Mouse (Mus musculus) gastrocnemius, postnatal 14 days (tissue): Measurements from ENCODE around the gene Taf10. TPM values are rescaled to one million over a fixed set of nuclear protein-coding genes. Genes with fewer than 3 reads are reported as not detected.
"Not testable (repeated sequence)": the region's sequence is repeated elsewhere in the genome, so short reads cannot be mapped to it uniquely, and the experiment has no call there.

ENCODE experiments used
- DNase-seq: peaks from one replicate; pipeline ENCODE4 v3.0.0; 2021; ENCODE audit warnings: mixed read lengths
- intact Hi-C: fragments of 180-260 bp; cut with DNase I; formaldehyde crosslinking; loops from one replicate; pipeline ENCODE4 v1.15.1; 2025; ENCODE audit warnings: low total_unique reads
- total RNA-seq, 2 experiments: library from RNA; stranded (reverse); gene quantifications; 2 replicates each; pipeline ENCODE4 v1.2.3; 2021

Gene Taf10
- total RNA-seq, 2 experiments from 2014 or later: 75.4 to 76.3 TPM

DNA sequence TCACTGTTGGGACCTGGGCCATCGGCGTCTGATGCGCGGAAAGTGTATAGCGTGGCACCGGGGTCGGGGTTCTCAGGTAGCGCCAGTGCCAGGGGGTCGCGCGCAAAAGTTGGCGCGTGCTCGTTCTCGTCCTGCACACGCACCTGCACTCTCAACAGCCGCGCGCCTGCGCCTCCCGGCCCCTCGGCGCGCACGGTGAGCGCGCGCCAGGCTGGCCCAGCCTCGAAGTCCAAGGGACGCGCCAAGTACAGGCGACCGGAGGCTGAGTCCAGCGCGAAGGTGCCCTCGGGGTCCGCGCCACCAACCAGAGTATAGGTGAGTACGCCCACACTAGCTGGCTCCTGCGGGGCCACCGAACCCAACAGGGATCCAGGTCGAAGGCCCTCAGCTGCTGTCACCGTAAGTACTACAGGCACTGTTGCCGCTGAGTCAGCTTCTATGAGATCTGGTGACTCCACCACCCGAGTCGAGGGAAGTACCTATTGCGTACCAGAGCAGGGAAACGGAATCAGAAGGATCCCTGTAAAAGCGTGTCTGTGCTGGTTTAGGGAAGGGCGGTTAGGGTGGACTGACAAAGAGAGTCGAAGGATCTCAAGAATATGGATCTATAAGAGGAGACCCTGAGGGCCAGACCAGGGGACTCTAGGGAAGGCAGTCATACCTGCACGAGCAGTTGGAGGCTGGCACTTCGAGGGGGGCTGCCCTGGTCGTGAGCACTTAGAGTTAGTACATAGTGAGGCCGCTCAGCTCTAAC is 18.5 kb upstream of the Taf10 start:
- intact Hi-C loops: no loop called here
- DNase-seq: no peak

DNA sequence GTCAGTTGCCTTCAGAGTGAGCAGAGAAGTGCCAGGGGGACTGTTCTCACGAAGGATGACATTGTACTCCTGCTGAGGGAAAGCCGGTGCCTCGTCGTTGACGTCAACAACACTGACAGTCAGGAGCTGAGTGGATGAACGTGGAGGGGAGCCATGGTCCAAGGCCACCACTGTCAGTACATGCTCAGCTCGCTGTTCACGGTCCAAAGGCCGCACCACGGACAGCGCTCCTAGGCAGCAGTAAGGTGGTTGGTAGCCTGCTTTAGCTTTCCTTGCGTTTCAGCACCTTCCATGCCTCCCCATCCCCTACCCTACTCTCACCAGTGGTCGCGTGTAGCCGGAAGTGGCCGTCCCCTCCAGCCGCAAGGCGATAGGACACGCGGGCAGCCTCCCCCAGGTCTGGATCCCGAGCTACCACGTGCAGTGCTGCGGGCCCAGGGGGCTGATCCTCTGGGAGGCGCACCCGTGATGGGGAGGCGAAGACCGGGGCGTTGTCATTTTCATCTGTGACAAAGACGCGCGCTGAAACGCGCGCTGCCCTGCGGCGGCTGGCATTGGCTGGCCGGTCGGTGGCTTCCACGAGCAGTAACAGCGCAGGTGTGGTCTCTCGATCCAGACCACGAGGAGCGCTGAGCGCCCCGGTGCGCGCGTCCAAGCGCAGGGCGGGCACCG is 17.8 kb upstream of the Taf10 start:
- DNase-seq: no peak
- intact Hi-C loops: no loop called here

DNA sequence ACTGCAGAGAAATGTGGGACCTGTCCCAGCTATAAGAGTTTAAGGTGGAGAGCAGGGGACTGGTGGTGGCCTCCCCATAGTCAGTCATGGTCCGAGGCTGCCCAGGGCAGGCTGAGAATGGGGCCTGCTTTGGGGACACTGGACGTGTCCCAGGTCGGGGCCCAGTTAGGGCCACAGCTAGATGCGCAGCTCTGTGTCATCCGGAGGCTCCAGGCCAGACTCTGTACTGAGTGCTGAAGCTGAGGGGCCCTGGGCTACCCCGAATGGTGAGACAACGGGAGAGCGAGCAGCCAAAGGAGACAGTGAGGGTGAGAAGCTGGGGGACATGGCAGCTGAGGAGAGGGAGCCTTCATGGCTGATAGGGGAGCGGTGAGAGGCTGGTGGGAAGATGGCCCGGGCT is 9.1 kb upstream of the Taf10 start:
- intact Hi-C loops: loop anchor here (10.0 kb wide), 1 partner anchor 52 kb away; no protein-coding TSS in a partner anchor
- no peak for DNase-seq

DNA sequence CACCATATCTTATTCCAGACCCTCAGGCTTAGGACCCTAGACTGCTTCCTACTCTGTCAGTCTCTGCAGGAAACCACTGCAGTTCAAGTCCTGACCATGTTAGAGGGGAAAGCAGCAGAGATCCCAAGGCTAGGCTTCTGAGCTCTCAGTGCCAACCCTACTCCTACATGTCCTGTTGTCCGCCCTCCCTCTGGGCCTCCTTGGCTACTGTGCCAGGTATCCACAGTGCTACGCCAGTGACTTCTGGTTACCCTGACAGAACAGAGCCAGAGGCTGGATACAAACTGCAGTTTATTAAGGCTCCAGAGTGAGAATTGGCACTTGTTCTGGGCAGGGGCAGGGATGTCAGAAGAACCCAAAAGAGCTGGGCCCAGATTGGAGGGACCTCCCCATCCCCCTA is 8.6 kb upstream of the Taf10 start:
- intact Hi-C loops: loop anchor here (10.0 kb wide), 1 partner anchor 52 kb away; no protein-coding TSS in a partner anchor
- no peak for DNase-seq

DNA sequence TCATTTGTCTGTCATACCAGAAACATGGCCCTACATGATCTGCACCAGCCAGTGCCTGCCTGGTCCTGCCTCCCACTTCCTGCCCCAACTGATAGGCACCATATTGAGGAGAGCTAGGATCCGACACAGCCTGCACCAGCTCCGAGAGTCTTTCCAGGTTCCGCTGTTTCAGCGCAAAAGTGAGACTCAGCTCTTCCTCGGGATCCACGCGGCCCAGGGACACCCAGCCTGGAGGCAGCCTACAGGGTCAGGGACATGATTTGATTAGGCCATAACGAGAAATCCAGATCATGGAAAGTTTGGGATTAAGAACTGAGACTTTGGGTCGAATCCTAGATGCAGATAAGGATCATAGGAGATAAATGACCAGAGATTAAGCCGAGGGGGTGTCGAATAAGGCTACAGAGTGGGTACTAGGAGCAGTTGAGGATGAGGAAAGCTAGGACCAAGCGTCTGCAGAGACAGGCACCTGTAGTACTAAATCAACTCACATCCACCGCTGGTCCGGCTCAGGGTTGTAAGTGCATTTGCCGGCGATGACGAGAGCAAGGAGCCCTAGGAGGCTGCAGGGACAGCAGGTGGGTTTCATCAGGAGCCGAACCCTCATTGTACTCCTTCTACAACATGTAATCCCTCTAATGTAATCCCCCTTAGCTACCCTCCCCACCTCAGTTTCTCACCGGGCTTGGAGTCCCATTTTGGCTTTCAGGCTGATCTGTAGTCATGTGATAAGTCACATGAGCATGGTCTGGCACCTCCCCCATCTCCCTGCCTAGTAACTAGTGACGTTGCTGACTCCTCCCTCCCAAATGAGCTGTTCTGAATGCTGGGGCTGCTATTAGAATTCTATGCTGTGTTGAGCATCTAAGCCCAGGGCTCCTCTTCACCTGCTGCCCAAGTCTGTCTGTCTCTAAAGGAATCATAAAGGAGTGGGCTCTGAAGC is 7.6 kb upstream of the Taf10 start, which contains the start of gene Tpp1:
TSS of gene Tpp1 (minus strand) at position 745 of the 943 bp plus-strand sequence.
- intact Hi-C loops: loop anchor here (10.0 kb wide), 1 partner anchor 53 kb away; no protein-coding TSS in a partner anchor
- DNase-seq: peak; percentile 89

DNA sequence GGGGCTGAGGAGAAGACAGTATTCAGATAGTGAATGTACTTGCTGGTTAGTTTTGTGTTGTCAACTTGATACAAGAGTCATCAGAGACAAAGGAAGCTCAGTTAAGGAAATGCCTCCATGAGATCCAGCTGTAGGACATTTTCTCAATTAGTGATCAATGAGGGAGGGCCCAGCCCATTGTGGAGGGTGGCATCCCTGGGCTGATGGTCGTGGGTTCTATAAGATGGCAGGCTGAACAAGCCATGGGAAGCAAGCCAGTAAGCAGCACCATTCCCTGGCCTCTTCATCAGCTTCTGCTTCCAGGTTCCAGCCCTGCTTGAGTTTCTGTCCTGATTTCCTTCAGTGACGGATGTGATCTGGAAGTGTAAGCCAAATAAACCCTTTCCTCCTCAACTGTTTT is 3.6 kb upstream of the Taf10 start:
- no peak for DNase-seq
- intact Hi-C loops: loop anchor here (10.0 kb wide), 1 partner anchor 113 kb away; the partner anchor contains the start of gene Trim3

DNA sequence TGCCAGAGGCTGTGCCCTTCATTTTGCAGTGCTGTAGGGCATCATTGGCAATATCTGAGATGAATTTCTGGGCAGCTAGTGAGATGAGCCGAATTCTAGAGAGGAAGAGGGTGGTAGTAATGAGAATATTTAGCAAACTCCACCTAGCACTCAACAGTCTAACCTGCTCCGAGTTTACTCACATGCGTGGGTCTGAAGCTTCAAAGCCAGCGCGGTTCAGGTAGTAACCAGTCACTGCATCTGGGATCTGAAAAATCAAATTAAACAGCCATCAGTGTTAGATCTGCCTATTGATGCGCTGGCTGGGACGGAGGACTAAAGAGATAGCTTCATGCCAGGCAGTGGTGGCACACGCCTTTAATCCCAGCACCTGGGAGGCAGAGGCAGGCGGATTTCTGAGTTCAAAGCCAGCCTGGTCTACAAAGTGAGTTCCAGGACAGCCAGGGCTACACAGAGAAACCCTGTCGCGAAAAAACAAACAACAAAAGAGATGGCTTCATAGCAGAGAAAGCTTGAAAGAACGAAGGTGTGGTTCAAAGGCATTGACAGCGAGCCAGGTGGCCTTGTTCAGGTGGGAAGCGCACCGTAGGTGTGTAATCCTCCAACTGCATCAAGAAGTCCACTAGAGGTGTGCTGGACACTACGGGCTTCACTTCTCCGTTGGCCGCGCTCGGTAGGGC is 775 bp downstream of the Taf10 start:
- intact Hi-C loops: loop anchor here (10.0 kb wide), 1 partner anchor 109 kb away; the partner anchor contains the start of gene Trim3
- not testable (repeated sequence) for DNase-seq

DNA sequence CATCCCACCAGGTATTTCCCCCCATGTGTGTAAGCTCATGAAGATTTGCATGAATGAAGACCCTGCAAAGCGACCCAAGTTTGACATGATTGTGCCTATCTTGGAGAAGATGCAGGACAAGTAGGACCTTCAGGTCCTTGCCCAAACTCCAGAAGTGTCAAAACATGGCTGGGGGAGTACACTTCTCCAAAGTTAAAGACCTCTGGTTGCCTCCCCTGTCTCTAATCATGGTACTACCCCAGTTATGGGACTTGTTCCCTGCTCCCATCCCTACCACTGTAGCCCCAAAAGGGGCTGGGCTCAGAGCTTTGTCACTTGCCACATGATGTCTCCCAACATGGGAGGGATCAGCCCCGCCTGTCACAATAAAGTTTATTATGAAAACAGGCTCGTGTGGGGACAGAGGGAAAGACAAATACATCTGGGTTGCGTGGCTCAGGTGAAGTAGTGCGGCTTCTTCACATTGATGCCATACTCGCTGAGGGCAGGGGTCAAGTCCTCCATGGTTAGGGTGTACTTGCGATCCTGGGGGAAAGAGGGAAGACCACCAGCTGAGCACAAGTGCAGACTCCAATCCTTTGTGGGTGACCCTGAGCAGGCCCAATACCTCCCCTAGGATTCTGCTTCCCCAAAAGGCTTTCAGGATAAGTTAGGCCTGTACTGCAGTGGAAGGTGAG is 1.5 kb downstream of the Taf10 start:
- intact Hi-C loops: loop anchor here (10.0 kb wide), 1 partner anchor 108 kb away; the partner anchor contains the start of gene Trim3

DNA sequence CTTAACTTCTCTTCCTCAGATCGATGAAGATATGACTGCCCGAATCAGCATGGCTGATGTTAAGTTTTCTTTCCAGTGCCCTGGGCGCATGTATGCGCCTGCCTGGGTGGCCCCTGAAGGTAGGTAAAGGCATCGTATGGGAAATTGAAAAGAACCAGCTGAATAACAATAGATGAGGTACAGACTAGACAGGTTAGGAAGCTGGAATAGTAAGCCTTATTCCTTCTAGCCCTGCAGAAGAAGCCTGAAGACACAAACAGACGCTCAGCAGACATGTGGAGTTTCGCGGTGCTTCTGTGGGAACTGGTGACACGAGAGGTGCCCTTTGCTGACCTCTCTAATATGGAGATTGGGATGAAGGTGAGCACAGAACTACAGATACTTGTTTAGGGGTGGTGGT is 2.2 kb downstream of the Taf10 start:
- intact Hi-C loops: loop anchor here (10.0 kb wide), 1 partner anchor 107 kb away; the partner anchor contains the start of gene Trim3

More for the DNA sequence above, 1.5 kb downstream of the Taf10 start:
- not testable (repeated sequence) for DNase-seq

DNA sequence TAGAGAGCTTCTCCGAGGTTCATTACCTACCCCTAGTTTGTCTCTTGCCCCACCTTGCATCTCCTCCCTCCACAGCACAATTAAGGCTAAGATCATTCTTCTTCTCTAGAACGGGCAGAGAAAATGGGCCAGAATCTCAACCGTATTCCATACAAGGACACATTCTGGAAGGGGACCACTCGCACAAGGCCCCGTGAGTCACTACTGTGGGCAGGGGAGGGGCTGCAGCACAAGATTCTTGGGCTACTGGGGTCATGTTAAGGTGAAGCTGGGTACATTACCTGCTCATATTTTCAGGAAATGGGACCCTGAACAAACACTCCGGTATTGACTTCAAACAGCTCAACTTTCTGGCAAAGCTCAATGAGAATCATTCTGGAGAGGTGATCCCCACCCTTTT is 3.3 kb downstream of the Taf10 start:
- DNase-seq: no peak

More for the DNA sequence above, 2.2 kb downstream of the Taf10 start:
- no peak for DNase-seq

DNA sequence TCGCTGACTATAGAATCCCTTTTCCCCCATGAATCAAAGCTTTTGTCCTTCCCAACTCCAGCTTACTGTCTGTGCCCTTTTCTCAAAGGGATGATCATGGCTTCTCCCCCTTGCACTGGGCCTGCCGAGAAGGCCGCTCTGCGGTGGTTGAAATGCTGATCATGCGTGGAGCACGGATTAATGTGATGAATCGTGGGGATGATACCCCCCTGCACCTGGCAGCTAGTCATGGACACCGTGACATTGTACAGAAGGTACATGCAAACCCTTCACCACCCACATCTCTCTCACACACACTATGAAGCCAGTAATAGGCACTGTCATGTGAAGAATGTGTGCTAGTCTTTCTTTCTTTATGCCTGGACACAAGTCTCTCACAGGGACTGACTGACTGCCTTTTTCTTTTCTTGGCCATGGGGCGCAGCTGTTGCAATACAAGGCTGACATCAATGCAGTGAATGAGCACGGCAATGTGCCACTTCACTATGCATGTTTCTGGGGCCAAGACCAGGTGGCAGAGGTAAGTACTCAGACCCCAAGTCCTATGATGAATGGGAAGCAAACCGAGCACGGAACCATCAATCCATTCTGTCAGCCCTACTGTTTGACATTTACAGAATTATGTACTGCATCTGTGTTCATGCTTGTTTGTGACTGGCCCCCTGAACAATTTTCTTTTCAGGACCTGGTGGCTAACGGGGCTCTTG is 3.9 kb downstream of the Taf10 start:
- intact Hi-C loops: loop anchor here (10.0 kb wide), 1 partner anchor 105 kb away; the partner anchor contains the start of gene Trim3
- no peak for DNase-seq

More for the DNA sequence above, 3.3 kb downstream of the Taf10 start:
- intact Hi-C loops: loop anchor here (10.0 kb wide), 1 partner anchor 106 kb away; the partner anchor contains the start of gene Trim3

DNA sequence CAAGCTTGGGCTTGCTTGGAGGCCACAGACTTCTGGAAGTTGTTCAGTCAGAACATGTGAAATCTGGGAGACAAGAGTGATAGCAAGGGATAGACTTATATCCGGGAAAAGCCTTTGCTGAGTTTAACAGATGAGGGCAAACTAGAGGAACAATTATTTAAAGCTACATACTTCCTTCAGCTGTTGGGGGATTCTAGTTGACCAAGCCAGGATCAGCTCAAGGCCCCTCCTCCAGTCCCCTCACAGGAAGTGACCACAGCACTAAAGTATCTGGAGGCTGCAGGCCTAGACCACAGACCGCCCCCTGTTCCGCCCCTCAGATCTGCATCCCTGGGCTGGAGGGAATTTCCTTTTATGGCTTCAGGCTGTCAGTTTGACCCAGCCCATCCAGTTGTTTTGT is 5.2 kb downstream of the Taf10 start:
- peak; percentile 70 for DNase-seq
- intact Hi-C loops: no loop called here

DNA sequence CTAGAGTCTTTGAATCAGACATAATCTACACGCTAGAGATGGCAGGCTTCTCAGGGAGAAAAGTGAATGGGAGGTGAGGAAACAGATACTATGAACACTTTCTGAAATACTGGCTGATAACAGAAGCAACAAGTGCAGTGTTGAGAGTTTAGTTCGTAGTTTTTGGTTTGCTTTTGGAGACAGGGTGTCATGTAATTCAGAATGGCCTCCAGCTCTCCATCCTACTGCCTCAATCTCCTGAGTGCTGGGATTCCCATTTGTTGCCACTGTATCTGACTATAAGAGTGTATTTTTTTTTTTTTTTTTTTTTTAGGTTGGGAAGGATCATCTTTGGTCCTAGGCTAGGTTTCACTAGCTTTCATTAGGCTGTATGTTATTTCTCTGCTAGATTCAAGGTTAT is 5.9 kb downstream of the Taf10 start:
- DNase-seq: no peak
- intact Hi-C loops: no loop called here

DNA sequence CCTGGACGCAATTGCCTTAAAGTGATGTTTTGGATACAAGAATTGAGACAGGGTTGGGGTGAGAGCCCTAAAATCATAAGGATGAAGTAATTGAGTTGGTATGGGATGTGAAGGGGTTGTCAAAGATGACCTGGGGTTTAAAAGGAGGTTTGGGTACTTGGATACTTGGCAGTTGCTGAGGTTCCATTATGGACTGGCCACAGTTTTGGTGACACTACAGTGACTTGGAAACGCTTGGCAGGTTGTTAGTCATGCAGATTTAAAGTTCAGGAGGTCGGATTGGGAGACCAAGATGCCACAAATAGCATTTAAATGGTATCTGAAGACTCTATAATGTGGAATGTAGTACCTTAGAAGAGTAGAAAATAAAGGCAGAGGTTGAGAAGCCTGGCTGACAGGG is 6.5 kb downstream of the Taf10 start:
- intact Hi-C loops: no loop called here
- DNase-seq: no peak

DNA sequence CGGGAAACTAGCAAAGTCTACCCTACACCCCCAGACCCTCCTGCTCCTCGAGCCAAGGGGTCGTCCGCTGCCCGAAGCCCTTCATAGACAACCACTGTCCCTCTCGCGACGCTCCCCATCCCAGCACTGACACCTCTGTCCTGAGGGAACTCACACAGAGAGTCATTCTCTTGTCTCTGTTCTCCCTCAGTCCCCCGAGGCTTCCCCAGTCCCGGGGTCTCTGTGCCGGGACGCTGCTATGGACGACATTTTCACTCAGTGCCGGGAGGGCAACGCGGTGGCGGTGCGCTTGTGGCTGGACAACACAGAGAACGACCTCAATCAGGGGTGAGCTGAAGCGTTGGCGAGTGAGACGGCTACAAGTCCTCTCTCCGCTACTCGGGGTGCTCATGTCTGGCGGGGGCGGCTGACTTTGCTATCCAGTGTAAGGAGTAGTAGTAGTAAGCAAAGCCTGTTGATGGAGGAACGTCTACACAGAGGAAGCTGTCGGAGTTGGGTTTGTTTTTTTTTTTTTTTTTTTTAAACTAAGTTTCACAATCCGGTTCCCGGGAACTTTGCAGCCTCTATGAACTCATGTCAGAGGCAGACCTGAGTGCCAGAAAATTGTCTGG is 7.1 kb downstream of the Taf10 start, which contains the start of gene Rrp8:
TSS of gene Rrp8 (minus strand) at position 475 of the 611 bp plus-strand sequence.
- DNase-seq: peak; percentile 41
- intact Hi-C loops: no loop called here

DNA sequence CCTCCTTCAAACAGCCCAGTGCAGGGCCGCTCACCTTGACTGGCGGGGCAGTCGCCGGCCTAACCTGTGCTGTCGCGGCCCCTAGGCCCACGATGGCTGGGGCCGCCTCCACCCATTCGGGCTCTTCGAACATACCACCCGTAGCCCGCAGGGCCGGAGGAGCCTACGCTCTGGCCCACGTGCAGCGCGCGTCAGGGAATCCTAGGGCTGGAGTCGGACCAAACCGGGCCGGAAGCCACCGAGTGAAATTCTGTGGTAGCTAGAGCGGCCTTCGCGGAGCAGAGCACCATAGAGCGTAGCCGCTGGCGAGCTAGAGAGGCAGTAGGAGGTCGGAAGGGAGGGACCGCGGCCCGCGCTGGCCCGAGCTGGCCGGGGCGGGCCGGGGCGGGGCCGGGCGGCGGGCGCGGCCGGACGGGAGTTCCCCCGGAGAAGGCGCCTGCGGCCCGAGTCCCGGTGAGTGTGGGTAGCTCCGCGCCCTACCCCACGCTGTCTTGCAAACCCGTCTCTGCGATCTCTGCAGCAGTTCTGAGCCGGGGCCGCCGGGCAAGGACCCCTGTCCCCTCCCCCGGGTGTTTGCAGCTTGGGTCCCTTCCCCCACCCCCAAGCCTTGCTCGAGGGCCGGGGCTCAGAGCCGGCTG is 7.8 kb downstream of the Taf10 start, which contains the start of gene Ilk:
TSS of gene Ilk (plus strand) at position 329 of the 638 bp plus-strand sequence.
- intact Hi-C loops: no loop called here
- peak; percentile 94 for DNase-seq
